Mouse (Mus musculus) fat pad, adult 2 months (tissue): Measurements from ENCODE around the gene Acot8.
"Not testable (repeated sequence)": the region's sequence is repeated elsewhere in the genome, so short reads cannot be mapped to it uniquely, and the experiment has no call there.

Source experiments
- DNase-seq: peaks from one replicate; pipeline ENCODE4 v3.0.0-alpha.2; 2011; ENCODE audit warnings: low read depth, low spot score; ENCODE audit errors: extremely low read depth

The Acot8 gene

GRCm38 (mm10) chr2:164815348-164815747 lies 10.7 kb upstream of the Acot8 start:
- DNase-seq, result no peak

GRCm38 (mm10) chr2:164813557-164813956 lies 8.9 kb upstream of the Acot8 start:
- DNase-seq, result no peak

- DNase-seq, result no peak
Observed at GRCm38 (mm10) chr2:164806614-164807013, 1.9 kb upstream of the Acot8 start.

- DNase-seq, result no peak
Observed at GRCm38 (mm10) chr2:164805332-164805718, 643 bp upstream of the Acot8 start.

GRCm38 (mm10) chr2:164803921-164804313 lies 765 bp downstream of the Acot8 start:
- DNase-seq, result no peak

- DNase-seq, result no peak
Observed at GRCm38 (mm10) chr2:164803201-164803920, 1.3 kb downstream of the Acot8 start.

GRCm38 (mm10) chr2:164800252-164801004 lies 4.3 kb downstream of the Acot8 start:
- DNase-seq, result no peak

- not testable (repeated sequence) for DNase-seq
Observed at GRCm38 (mm10) chr2:164798554-164798953, 6.1 kb downstream of the Acot8 start.

- DNase-seq, result no peak
Observed at GRCm38 (mm10) chr2:164795868-164796267, 8.8 kb downstream of the Acot8 start.

GRCm38 (mm10) chr2:164794293-164794692 lies 10.4 kb downstream of the Acot8 start:
- DNase-seq, result no peak

GRCm38 (mm10) chr2:164793772-164794171 lies 10.9 kb downstream of the Acot8 start:
- no peak for DNase-seq

GRCm38 (mm10) chr2:164793236-164793635 lies 11.4 kb downstream of the Acot8 start:
- DNase-seq, result no peak

- no peak for DNase-seq
Observed at GRCm38 (mm10) chr2:164792400-164793190, 12.1 kb downstream of the Acot8 start.

- no peak for DNase-seq
Observed at GRCm38 (mm10) chr2:164791841-164792261, 12.8 kb downstream of the Acot8 start.

- DNase-seq, result peak; percentile 70
Observed at GRCm38 (mm10) chr2:164790451-164790850, 14.2 kb downstream of the Acot8 start.

GRCm38 (mm10) chr2:164788411-164788810 lies 16.3 kb downstream of the Acot8 start:
- DNase-seq, result no peak

GRCm38 (mm10) chr2:164787779-164788178 lies 16.9 kb downstream of the Acot8 start:
- no peak for DNase-seq

GRCm38 (mm10) chr2:164787032-164787431 lies 17.6 kb downstream of the Acot8 start:
- DNase-seq, result no peak

- no peak for DNase-seq
Observed at GRCm38 (mm10) chr2:164786388-164786885, 18.2 kb downstream of the Acot8 start.

GRCm38 (mm10) chr2:164785481-164786387 lies 18.9 kb downstream of the Acot8 start, which contains the start of gene Snx21:
Gene Snx21 (plus strand): TSS chr2:164785823.
- peak; percentile 52 for DNase-seq
